Mouse (Mus musculus) stomach, embryonic 14.5 days (tissue): Measurements from ENCODE around the gene Fut1. TPM values are rescaled to one million over a fixed set of nuclear protein-coding genes. Genes with fewer than 3 reads are reported as not detected.
A peak's percentile ranks its signal among the peaks of the same experiment; 100 is the strongest.

ENCODE experiments used
- ATAC-seq: fragments of 200-750 bp; cut with Nextera tagmentation; 2 replicates; pipeline ENCODE4 v1.8.0; 2017; ENCODE audit warnings: low read depth, moderate TSS enrichment; ENCODE audit not compliant: insufficient number of reproducible peaks, insufficient read depth, low FRiP score
- H3K27ac ChIP-seq: fragments of 300-500 bp; sonication (generic); 2 replicates; pipeline ENCODE4 v1.5.1; 2014; ENCODE audit warnings: mild to moderate bottlenecking, low read length, moderate library complexity, mixed read lengths
- H3K27me3 ChIP-seq: fragments of 300-500 bp; sonication (generic); 2 replicates; pipeline ENCODE4 v1.6.1; 2014; ENCODE audit warnings: low read length, control low read depth, mixed read lengths; ENCODE audit not compliant: control insufficient read depth, insufficient read depth
- H3K36me3 ChIP-seq: fragments of 300-500 bp; sonication (generic); 2 replicates; pipeline ENCODE4 v1.6.1; 2014; ENCODE audit warnings: mild to moderate bottlenecking, control low read depth, low read length, moderate library complexity, mixed read lengths; ENCODE audit not compliant: control insufficient read depth, insufficient read depth
- H3K4me1 ChIP-seq: fragments of 300-500 bp; sonication (generic); 2 replicates; pipeline ENCODE4 v1.6.1; 2014; ENCODE audit warnings: low read length, control low read depth, mixed read lengths; ENCODE audit not compliant: control insufficient read depth, insufficient read depth
- H3K4me2 ChIP-seq: fragments of 300-500 bp; sonication (generic); replicated peaks from 2 replicates; pipeline ENCODE4 v1.6.1; 2014; ENCODE audit warnings: low read depth, low read length, control low read depth
- H3K4me3 ChIP-seq: fragments of 300-500 bp; sonication (generic); 2 replicates; pipeline ENCODE4 v1.5.1; 2014; ENCODE audit warnings: low read depth, low read length, control low read depth
- H3K9ac ChIP-seq: fragments of 300-500 bp; sonication (generic); replicated peaks from 2 replicates; pipeline ENCODE4 v1.6.1; 2014; ENCODE audit warnings: low read depth, mild to moderate bottlenecking, control low read depth, low read length, moderate library complexity, mixed read lengths
- H3K9me3 ChIP-seq: fragments of 300-500 bp; sonication (generic); 2 replicates; pipeline ENCODE4 v1.6.1; 2016; ENCODE audit warnings: low read depth, low read length, control low read depth; ENCODE audit not compliant: control insufficient read depth
- WGBS: fragments of 180-500 bp; shearing (Covaris S2); extraction: QIAGEN DNeasy Blood & Tissue Kit; methylation state at CpG from one replicate; pipeline ENCODE4 v1.1.7; 2014; 5-methylcytosine and 5-hydroxymethylcytosine counted together
- polyA plus RNA-seq: library from polyadenylated mRNA; unstranded; fragments of >200 nt; fragmentation: Nextera tagmentation; extraction: Ambion mirVana; gene quantifications from 2 replicates; pipeline ENCODE4 v1.2.1, GENCODE M21; 2014

The Fut1 gene
- polyA plus RNA-seq: 0.63 and 0.78 TPM in 2 replicates

DNA sequence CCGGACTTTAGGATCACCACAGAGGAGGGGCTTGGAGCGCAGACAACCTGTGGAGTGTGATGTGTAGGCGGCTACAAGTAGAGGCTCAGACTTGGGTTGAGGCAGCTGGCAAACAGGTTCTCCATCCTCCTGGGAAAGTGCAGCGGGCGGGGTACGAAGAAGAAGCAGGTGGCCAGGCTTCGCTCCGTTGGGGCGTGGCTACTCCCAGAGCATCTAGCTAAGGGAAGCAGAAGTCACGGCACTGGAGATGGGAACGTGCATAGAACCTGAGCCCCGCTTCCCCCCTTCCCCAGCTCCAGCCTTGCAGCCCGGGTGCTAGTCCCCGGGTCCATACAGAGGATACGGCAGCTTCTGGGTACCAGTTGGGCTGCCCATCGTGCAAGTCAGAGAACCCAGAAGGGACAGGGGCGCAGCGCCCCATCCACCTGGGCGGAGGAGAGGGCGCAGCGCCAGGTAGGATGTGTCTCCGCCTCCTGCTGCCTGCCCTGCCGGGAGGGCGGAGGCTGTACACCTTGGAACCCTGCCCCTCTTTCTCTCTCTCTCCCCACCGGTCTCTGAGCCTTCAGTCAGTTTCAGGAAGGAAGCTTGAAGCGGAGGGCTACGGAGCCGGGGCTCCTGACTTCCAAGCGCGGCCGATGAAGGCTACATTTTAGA is at the start of gene Fut1:
Gene Fut1 (plus strand): TSS at position 248 of the 654 bp plus-strand sequence.
- Histone ChIP-seq H3K4me1 (peaks cover 6% of the 10 kb centered on the region; the same call in 1 of the 2 replicates), H3K9ac (no peak within 1 kb of the TSS), H3K27me3 (no peaks in the 10 kb centered on the region), H3K9me3 (no peaks in the 10 kb centered on the region), H3K36me3 (no peaks in the 10 kb centered on the region), H3K4me2 (peak within 1 kb of the TSS; percentile 44), H3K27ac (peak within 1 kb of the TSS; percentile 7; the same call in 1 of the 2 replicates), H3K4me3 (no peak within 1 kb of the TSS; the same call in 1 of the 2 replicates)
- WGBS: 5% methylated on average over 30 of the region's 31 CpGs
- peak; percentile 71 for ATAC-seq

DNA sequence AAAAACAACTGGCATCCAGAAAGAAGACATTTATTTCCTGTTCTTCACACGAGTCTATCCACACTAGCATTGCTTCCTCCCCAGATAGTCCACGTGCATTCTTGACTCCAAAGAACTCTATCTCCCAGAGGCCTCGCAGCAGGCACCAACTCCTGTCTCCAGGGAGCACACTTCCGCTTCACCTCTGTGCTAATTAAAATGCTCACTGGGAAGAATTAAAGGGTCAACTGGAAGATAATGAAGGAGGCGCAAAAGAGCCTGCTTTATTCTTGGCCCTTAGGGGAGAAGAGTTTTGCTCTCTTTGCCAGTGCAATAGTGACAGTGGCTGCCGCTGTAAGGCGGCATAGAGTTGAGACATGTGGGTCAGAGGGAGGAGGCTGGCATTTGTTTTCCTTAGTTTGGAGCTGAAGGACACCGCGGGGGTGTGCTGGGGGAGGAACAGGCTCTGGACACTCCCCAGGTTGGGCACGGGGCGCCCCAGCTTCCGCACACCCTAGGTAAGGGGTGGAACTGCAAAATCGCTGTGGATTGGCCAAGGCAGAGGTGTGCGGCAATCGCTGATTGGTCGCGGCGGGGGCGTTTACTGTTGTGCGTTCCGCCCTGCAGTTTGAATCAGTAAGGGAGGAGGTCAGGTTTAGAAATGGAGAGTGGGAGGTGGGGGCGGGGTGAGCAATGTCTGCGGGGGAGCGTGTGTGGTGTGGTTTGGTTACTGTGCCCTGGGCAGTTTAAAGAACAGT is 49.1 kb upstream of the Fut1 start:
- H3K27ac ChIP-seq: peak overlapping the region; percentile 66
- no peaks in the 10 kb centered on the region for H3K27me3 ChIP-seq
- H3K36me3 ChIP-seq: no peaks in the 10 kb centered on the region
- peaks cover 14% of the 10 kb centered on the region for H3K4me1 ChIP-seq
- ATAC-seq: peak; percentile 97
- H3K9me3 ChIP-seq: no peaks in the 10 kb centered on the region
- H3K4me3 ChIP-seq: peak overlapping the region; percentile 34
- H3K4me2 ChIP-seq: peak overlapping the region; percentile 41
- 0 out of 2 replicates have a peak overlapping the region, but pooled peaks have one; percentile 2 for H3K9ac ChIP-seq
- 2% methylated on average over 24 of the region's 24 CpGs for WGBS

GRCm38 (mm10) chr7:45568601-45569473 is 48.3 kb upstream of the Fut1 start:
- H3K4me2 ChIP-seq: peak overlapping the region; percentile 41
- H3K36me3 ChIP-seq: no peaks in the 10 kb centered on the region
- no peak overlapping the region for H3K9ac ChIP-seq
- ATAC-seq: peak; percentile 20
- H3K4me1 ChIP-seq: peaks cover 14% of the 10 kb centered on the region
- WGBS: 73% methylated on average over 10 of the region's 10 CpGs
- peak overlapping the region; percentile 87 for H3K27ac ChIP-seq
- peak overlapping the region; percentile 34; the same call in 1 of the 2 replicates for H3K4me3 ChIP-seq
- no peaks in the 10 kb centered on the region for H3K27me3 ChIP-seq
- H3K9me3 ChIP-seq: no peaks in the 10 kb centered on the region

DNA sequence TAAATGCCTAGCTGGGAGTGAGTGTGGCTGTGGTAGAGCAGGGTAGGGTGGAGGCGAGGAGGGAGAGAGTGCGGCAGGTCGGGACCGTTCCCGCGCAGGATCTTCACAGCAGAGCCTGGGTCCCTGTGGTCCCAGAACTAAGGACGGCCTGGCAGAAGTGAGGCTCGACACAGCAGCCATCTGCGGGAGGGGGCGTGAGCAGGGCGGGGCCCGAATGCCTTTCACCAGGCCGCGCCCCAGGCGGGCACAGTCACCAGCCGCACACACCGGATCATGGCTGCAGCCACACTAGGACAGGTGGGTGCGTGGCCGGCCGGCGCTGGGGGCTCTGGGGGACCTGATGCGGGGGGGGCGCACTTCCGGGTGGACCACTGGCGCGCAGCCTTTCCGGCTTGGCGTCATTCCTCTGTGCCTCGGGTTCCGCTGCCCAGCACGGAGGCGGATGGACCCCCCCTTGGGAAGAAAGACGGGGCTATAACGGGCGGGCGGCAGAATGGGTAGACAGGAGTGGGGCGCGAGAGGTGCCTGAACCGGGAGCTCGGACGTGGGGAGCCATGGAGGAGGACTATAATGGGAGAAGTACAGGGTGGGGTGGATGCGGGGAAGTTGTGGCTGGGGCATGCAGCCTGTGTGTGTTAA is 46.9 kb upstream of the Fut1 start, which contains the start of gene Bcat2:
Gene Bcat2 (plus strand): TSS at position 51 of the 639 bp plus-strand sequence.
- peaks cover 14% of the 10 kb centered on the region for H3K4me1 ChIP-seq
- H3K4me3 ChIP-seq: peak within 1 kb of the TSS; percentile 67
- H3K4me2 ChIP-seq: peak within 1 kb of the TSS; percentile 52
- WGBS: 0% methylated on average over 41 of the region's 42 CpGs
- no peaks in the 10 kb centered on the region for H3K36me3 ChIP-seq
- H3K9ac ChIP-seq: peak within 1 kb of the TSS; percentile 77
- no peaks in the 10 kb centered on the region for H3K27me3 ChIP-seq
- no peaks in the 10 kb centered on the region for H3K9me3 ChIP-seq
- ATAC-seq: peak; percentile 56
- peak within 1 kb of the TSS; percentile 87 for H3K27ac ChIP-seq

GRCm38 (mm10) chr7:45571966-45572365 is 45.1 kb upstream of the Fut1 start:
- Histone ChIP-seq H3K27me3 (no peaks in the 10 kb centered on the region), H3K4me2 (no peak overlapping the region), H3K9ac (no peak overlapping the region), H3K36me3 (peaks cover 12% of the 10 kb centered on the region), H3K4me3 (no peak overlapping the region), H3K27ac (no peak overlapping the region), H3K4me1 (peaks cover 14% of the 10 kb centered on the region), H3K9me3 (no peaks in the 10 kb centered on the region)
- no peak for ATAC-seq
- 67% methylated on average over 1 of the region's 1 CpGs for WGBS

DNA sequence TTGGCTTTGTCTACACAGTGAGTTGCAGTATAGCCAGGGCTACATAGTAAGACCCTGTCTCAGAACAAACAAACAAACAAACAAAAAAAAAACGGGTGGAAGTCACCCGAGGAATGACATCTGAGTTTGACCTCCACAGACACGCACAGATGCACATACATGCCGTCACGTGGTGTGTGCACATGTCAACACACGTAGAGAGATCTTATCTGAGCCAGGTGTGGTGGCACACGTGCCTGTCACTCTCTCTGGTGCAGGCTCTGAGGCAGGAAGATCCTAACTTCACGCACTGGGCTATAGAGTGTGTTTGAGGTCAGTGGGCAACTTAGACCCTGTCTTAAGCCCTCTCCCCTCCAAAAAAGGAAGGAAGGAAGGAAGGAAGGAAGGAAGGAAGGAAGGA is 43.1 kb upstream of the Fut1 start:
- no peak for ATAC-seq

DNA sequence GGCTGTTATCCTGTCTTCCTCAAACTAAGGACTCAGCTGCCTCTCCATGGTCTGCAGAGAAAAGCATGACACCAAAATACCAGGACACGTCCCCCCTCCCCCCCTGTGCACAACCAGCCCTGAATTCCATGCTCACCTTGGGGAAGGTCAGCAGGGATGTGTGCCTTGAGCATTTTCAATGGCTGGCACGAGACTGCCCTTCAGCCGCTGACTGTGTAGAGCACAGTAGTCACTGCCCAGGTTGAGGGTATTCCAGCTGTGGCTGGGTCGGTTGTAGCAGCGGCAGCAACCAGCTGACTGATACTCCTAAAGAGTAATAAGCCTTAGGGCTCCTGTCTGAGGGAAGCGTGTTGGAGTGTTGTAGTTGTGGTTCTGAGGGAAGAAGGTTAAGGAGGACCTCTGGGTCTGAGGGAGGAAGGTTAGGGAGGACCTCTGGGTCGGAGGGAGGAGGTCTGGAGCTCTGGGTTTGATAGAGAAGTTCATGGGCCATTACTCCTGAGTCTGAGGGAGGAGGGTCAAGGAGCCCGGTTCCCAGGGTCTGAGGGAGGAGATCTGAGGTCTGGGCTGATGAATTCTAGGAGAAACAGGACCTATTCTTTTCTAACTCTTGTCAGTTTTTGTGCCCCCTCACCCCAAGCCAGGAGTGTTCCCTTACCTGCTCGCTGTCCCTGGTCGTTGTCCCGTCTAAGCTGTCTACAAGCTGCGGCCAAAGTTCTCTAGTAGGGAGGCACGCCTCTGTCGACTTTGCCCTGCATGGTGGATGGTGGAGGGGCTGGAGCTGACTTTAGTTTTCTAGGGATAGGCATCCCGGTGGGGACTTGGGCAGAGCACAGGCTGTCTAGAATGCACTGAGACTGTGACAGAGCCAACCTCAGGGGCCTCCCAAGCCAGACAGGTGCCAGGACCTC is 42.4 kb upstream of the Fut1 start:
- no peaks in the 10 kb centered on the region for H3K27me3 ChIP-seq
- H3K4me1 ChIP-seq: peaks cover 14% of the 10 kb centered on the region
- H3K4me2 ChIP-seq: no peak overlapping the region
- no peaks in the 10 kb centered on the region for H3K9me3 ChIP-seq
- no peak overlapping the region for H3K9ac ChIP-seq
- no peak for ATAC-seq
- 84% methylated on average over 15 of the region's 15 CpGs for WGBS
- no peak overlapping the region for H3K4me3 ChIP-seq
- H3K36me3 ChIP-seq: peaks cover 13% of the 10 kb centered on the region
- H3K27ac ChIP-seq: no peak overlapping the region

More for the DNA sequence above, 43.1 kb upstream of the Fut1 start:
- Histone ChIP-seq H3K4me2 (no peak overlapping the region), H3K27me3 (no peaks in the 10 kb centered on the region), H3K27ac (no peak overlapping the region), H3K4me1 (peaks cover 14% of the 10 kb centered on the region), H3K4me3 (no peak overlapping the region), H3K36me3 (peaks cover 13% of the 10 kb centered on the region), H3K9me3 (no peaks in the 10 kb centered on the region), H3K9ac (no peak overlapping the region)
- WGBS: 73% methylated on average over 8 of the region's 8 CpGs
